Mouse (Mus musculus) midbrain, postnatal 0 days (tissue): Measurements from ENCODE around the gene Paqr7. TPM values are rescaled to one million over a fixed set of nuclear protein-coding genes. Genes with fewer than 3 reads are reported as not detected.

ENCODE experiments used
- ATAC-seq: fragments of 200-750 bp; cut with Nextera tagmentation; 2 replicates; pipeline ENCODE4 v1.8.0; 2017; ENCODE audit warnings: moderate number of reproducible peaks, mild to moderate bottlenecking, moderate TSS enrichment, moderate library complexity; ENCODE audit not compliant: low FRiP score
- DNase-seq: peaks from one replicate; pipeline ENCODE4 v3.0.0-alpha.2; 2015; ENCODE audit warnings: low spot score
- H3K27ac ChIP-seq: fragments of 300-500 bp; sonication (generic); 2 replicates; pipeline ENCODE4 v1.5.1; 2014; ENCODE audit warnings: low read depth, mild to moderate bottlenecking, low read length, mixed read lengths
- H3K27me3 ChIP-seq: fragments of 300-500 bp; sonication (generic); 2 replicates; pipeline ENCODE4 v1.6.1; 2014; ENCODE audit warnings: low read length, control low read depth, mixed read lengths; ENCODE audit not compliant: insufficient read depth
- H3K36me3 ChIP-seq: fragments of 300-500 bp; sonication (generic); 2 replicates; pipeline ENCODE4 v1.6.1; 2014; ENCODE audit warnings: low read length, control low read depth, mixed read lengths; ENCODE audit not compliant: insufficient read depth
- H3K4me1 ChIP-seq: fragments of 300-500 bp; sonication (generic); 2 replicates; pipeline ENCODE4 v1.6.1; 2014; ENCODE audit warnings: mild to moderate bottlenecking, control low read depth, antibody characterized with exemption, low read length, mixed read lengths; ENCODE audit not compliant: insufficient read depth
- H3K4me2 ChIP-seq: fragments of 300-500 bp; sonication (generic); 2 replicates; pipeline ENCODE4 v1.6.1; 2014; ENCODE audit warnings: low read depth, mild to moderate bottlenecking, low read length, mixed read lengths; ENCODE audit not compliant: poor library complexity, severe bottlenecking
- H3K4me3 ChIP-seq: fragments of 300-500 bp; sonication (generic); 2 replicates; pipeline ENCODE4 v1.5.1; 2014; ENCODE audit warnings: low read depth, mild to moderate bottlenecking, low read length, moderate library complexity
- H3K9ac ChIP-seq: fragments of 300-500 bp; sonication (generic); replicated peaks from 2 replicates; pipeline ENCODE4 v1.6.1; 2014; ENCODE audit warnings: mild to moderate bottlenecking, low read length, moderate library complexity, mixed read lengths; ENCODE audit not compliant: poor library complexity, severe bottlenecking
- H3K9me3 ChIP-seq: fragments of 300-500 bp; sonication (generic); 2 replicates; pipeline ENCODE4 v1.6.1; 2016; ENCODE audit warnings: low read length, control low read depth
- CTCF ChIP-seq: IDR thresholded peaks from 2 replicates; pipeline ENCODE4 v1.5.1; 2016; ENCODE audit warnings: antibody characterized with exemption, mild to moderate bottlenecking
- WGBS: fragments of 180-500 bp; shearing (Covaris S2); extraction: QIAGEN DNeasy Blood & Tissue Kit; methylation state at CpG from one replicate; pipeline ENCODE4 v1.1.7; 2014; 5-methylcytosine and 5-hydroxymethylcytosine counted together
- polyA plus RNA-seq: library from polyadenylated mRNA; unstranded; fragments of >200 nt; fragmentation: Nextera tagmentation; extraction: Ambion mirVana; gene quantifications from 2 replicates; pipeline ENCODE4 v1.2.1, GENCODE M21; 2015
- total RNA-seq: library from RNA; depleted of rRNA; stranded (reverse); fragments of >200 nt; gene quantifications from 2 replicates; pipeline ENCODE4 v1.2.3, GENCODE M21; 2014

The Paqr7 gene
- total and polyA plus RNA-seq, 2 experiments from 2014 or later: 38.9 to 97.8 TPM

DNA sequence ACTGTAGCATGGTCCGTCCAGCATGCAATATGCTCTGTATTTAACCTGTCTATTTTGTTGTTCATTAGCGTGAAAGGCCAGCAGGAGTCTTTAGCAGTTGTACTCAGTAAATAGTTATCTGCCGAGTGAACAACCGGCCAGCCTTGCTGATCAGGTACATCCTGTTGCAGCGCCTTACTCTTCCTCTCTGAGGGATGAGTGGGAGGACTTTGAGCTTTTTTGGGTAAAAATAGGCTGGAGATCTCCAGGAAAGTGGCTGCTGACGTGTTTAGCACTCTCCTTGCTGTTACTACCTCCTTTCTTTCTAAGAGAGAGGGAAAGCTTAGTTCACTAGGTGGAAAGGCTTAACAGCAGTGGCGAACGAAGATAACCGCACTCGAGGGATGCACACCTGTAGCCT, 21.2 kb downstream of the Paqr7 start:
- no peak for TF ChIP-seq CTCF
- no peak for DNase-seq
- Histone ChIP-seq H3K27ac (no peak overlapping the region), H3K36me3 (no peaks in the 10 kb centered on the region), H3K4me2 (no peak overlapping the region), H3K9ac (no peak overlapping the region), H3K4me3 (no peak overlapping the region), H3K27me3 (no peaks in the 10 kb centered on the region), H3K9me3 (no peaks in the 10 kb centered on the region), H3K4me1 (no peaks in the 10 kb centered on the region)
- 84% methylated on average over 10 of the region's 10 CpGs for WGBS
- no peak for ATAC-seq

DNA sequence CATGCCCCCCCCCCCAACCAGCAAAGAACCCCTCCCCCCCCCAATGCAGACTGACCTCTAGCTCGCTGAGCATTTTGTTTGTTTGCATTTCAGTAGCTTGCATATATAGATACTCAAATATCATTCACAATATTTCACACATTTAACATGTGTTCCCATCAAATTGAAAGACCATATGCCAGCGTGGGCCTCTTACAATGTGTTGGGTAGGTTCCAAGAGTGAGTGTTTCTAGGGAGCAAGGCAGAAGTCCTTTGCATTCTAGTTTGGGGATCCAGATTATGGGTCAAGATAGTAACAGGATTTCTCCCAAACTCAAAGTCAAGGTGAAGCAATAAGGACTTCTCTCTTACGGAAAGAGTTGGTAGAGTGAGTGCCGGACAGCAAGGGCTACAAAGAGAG, 22.0 kb downstream of the Paqr7 start:
- TF ChIP-seq CTCF: no peak
- no peaks in the 10 kb centered on the region for H3K4me1 ChIP-seq
- H3K27ac ChIP-seq: no peak overlapping the region
- ATAC-seq: no peak
- no peak for DNase-seq
- WGBS: 98% methylated on average over 4 of the region's 4 CpGs
- H3K4me3 ChIP-seq: no peak overlapping the region
- H3K9ac ChIP-seq: no peak overlapping the region
- no peak overlapping the region for H3K4me2 ChIP-seq
- H3K36me3 ChIP-seq: no peaks in the 10 kb centered on the region
- H3K27me3 ChIP-seq: no peaks in the 10 kb centered on the region
- H3K9me3 ChIP-seq: no peaks in the 10 kb centered on the region

DNA sequence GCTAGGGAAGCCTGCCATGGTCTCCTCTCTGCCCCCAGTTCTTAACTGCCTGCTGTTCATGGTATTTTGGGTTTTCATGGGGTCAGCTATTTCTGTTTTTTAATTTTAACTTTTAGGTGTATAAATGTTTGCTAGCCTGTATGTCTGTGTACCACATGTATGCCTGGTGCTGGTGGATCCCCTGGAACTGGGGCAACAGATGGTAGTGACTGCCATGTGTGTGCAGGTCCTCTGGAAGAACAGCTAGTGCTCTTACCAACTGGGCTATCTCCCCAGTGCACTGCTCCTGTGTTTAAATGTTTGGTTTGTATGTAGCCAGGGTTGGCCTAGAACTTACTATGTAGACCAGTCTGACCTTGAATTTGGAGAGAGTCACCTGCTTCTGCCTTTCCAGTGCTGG, 22.8 kb downstream of the Paqr7 start:
- no peaks in the 10 kb centered on the region for H3K27me3 ChIP-seq
- DNase-seq (no peak), ATAC-seq (no peak)
- H3K27ac ChIP-seq: no peak overlapping the region
- TF ChIP-seq CTCF: no peak
- no peak overlapping the region for H3K9ac ChIP-seq
- H3K4me2 ChIP-seq: no peak overlapping the region
- no peaks in the 10 kb centered on the region for H3K36me3 ChIP-seq
- no peaks in the 10 kb centered on the region for H3K4me1 ChIP-seq
- H3K9me3 ChIP-seq: no peaks in the 10 kb centered on the region
- no peak overlapping the region for H3K4me3 ChIP-seq

DNA sequence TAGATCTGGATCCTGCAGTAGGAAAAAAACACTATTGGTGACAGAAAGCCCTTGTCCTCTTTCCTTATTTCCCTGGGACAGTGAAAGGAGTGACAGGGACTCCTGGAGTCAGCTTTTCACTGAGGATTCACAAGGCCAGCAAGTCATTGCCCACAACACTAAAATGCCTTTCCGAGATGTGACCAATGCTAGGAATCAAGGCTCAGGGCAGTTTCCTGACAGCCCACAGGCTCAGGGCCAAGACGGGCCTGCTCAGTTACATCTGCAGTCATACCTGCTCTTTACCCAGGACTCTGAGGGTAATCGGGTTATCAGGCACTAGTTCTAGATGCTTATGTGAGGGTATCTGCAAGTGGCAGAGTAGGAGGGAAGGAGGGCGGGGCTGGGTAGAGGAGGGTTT, 26.9 kb downstream of the Paqr7 start:
- no peak overlapping the region for H3K9ac ChIP-seq
- H3K27me3 ChIP-seq: no peaks in the 10 kb centered on the region
- DNase-seq (no peak), ATAC-seq (no peak)
- no peaks in the 10 kb centered on the region for H3K9me3 ChIP-seq
- H3K27ac ChIP-seq: no peak overlapping the region
- no peak for TF ChIP-seq CTCF
- no peak overlapping the region for H3K4me2 ChIP-seq
- no peak overlapping the region for H3K4me3 ChIP-seq
- peaks cover 14% of the 10 kb centered on the region; the same call in 1 of the 2 replicates for H3K36me3 ChIP-seq
- no peaks in the 10 kb centered on the region for H3K4me1 ChIP-seq
- 92% methylated on average over 4 of the region's 4 CpGs for WGBS

DNA sequence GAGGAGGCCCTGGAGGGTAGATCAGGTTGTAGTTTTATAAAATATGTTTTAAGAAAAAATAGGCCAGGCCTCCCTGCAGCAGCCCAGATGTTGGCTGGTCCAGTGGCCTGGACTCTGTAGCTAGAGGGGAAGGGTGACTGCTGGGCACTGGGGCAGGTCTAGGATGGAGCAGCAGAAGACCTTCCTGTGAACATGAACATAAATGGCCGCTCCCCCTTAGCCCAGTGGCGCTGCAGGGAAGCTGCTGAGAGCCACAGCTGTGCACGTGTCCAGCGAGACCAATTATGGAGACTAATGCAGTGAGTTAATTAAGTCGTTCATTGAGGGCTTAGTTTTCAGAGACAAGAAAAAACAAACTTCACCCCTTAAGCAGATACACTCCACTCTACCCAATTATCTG, 29.3 kb downstream of the Paqr7 start:
- Histone ChIP-seq H3K9me3 (no peaks in the 10 kb centered on the region), H3K4me1 (no peaks in the 10 kb centered on the region), H3K4me2 (no peak overlapping the region), H3K9ac (no peak overlapping the region), H3K4me3 (no peak overlapping the region), H3K36me3 (peaks cover 36% of the 10 kb centered on the region), H3K27ac (no peak overlapping the region), H3K27me3 (no peaks in the 10 kb centered on the region)
- ATAC-seq (no peak), DNase-seq (no peak)
- TF ChIP-seq CTCF: no peak
- 51% methylated on average over 5 of the region's 5 CpGs for WGBS

DNA sequence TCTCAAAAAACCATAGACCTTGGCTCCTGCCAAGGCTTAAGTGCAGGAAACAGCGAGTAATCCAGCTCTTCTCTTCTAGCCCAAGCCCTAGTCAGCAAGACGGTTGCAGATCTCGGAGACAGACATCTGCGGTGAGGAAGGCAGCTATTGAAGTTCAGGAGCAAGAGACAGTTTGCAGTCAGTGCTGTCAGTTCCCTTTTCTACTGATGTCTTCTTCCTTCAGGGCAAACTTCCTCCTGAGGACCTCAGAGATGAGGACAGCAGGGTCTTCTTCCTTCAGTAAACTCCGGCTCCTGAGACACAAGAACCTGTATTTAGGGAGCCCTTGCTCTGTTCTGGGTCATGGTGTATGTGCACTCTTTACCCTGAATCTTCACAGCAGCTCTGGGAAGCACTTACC, 29.7 kb downstream of the Paqr7 start:
- Histone ChIP-seq H3K36me3 (peaks cover 36% of the 10 kb centered on the region), H3K4me1 (no peaks in the 10 kb centered on the region), H3K27ac (no peak overlapping the region), H3K9me3 (no peaks in the 10 kb centered on the region), H3K27me3 (no peaks in the 10 kb centered on the region), H3K4me3 (no peak overlapping the region), H3K9ac (no peak overlapping the region), H3K4me2 (no peak overlapping the region)
- TF ChIP-seq CTCF: no peak
- WGBS: 70% methylated on average over 5 of the region's 5 CpGs
- ATAC-seq (no peak), DNase-seq (no peak)
